Mouse (Mus musculus): ENCODE results near the gene Dynlrb1.

The Dynlrb1 gene

GRCm38 (mm10) chr2:155236362-155236992 is at the start of gene Dynlrb1:
TSS of gene Dynlrb1 (plus strand) at chr2:155236533.
- DNase-seq (ENCODE audit: low spot score): peak; percentile 97

- DNase-seq (ENCODE audit: low spot score): no peak
These were observed 28.9 kb upstream of the Dynlrb1 start for GRCm38 (mm10) chr2:155207419-155207818.

- no peak for DNase-seq (ENCODE audit: low spot score)
These were observed 13.2 kb upstream of the Dynlrb1 start for GRCm38 (mm10) chr2:155223145-155223544.

GRCm38 (mm10) chr2:155224721-155225120 is 11.6 kb upstream of the Dynlrb1 start:
- no peak for DNase-seq (ENCODE audit: low spot score)

GRCm38 (mm10) chr2:155235746-155236361 is 479 bp upstream of the Dynlrb1 start:
- DNase-seq (ENCODE audit: low spot score): no peak

GRCm38 (mm10) chr2:155237276-155237675 is 943 bp downstream of the Dynlrb1 start:
- no peak for DNase-seq (ENCODE audit: low spot score)

- no peak for DNase-seq (ENCODE audit: low spot score)
These were observed 4.6 kb downstream of the Dynlrb1 start for GRCm38 (mm10) chr2:155240915-155241314.

- DNase-seq (ENCODE audit: low spot score): no peak
These were observed 6.0 kb downstream of the Dynlrb1 start for GRCm38 (mm10) chr2:155242296-155242855.

GRCm38 (mm10) chr2:155246231-155246630 is 9.9 kb downstream of the Dynlrb1 start:
- DNase-seq (ENCODE audit: low spot score): no peak

- DNase-seq (ENCODE audit: low spot score): no peak
These were observed 11.9 kb downstream of the Dynlrb1 start for GRCm38 (mm10) chr2:155248206-155248605.

GRCm38 (mm10) chr2:155248718-155249117 is 12.4 kb downstream of the Dynlrb1 start:
- DNase-seq (ENCODE audit: low spot score): no peak

- DNase-seq (ENCODE audit: low spot score): no peak
These were observed 13.3 kb downstream of the Dynlrb1 start for GRCm38 (mm10) chr2:155249588-155249987.

GRCm38 (mm10) chr2:155265526-155265925 is 29.2 kb downstream of the Dynlrb1 start:
- DNase-seq (ENCODE audit: low spot score): no peak

- DNase-seq (ENCODE audit: low spot score): no peak
These were observed 30.6 kb downstream of the Dynlrb1 start for GRCm38 (mm10) chr2:155266896-155267295.

GRCm38 (mm10) chr2:155271957-155272356 is 35.6 kb downstream of the Dynlrb1 start:
- peak; percentile 21 for DNase-seq (ENCODE audit: low spot score)

- DNase-seq (ENCODE audit: low spot score): no peak
These were observed 36.2 kb downstream of the Dynlrb1 start for GRCm38 (mm10) chr2:155272396-155273170.

- no peak for DNase-seq (ENCODE audit: low spot score)
These were observed 37.3 kb downstream of the Dynlrb1 start for GRCm38 (mm10) chr2:155273603-155274002.

- DNase-seq (ENCODE audit: low spot score): peak; percentile 96
These were observed 39.9 kb downstream of the Dynlrb1 start, which contains the start of gene Map1lc3a for GRCm38 (mm10) chr2:155276195-155276594. TSS of gene Map1lc3a (plus strand) at chr2:155276297.

GRCm38 (mm10) chr2:155276621-155277175 is 40.4 kb downstream of the Dynlrb1 start:
- peak; percentile 65 for DNase-seq (ENCODE audit: low spot score)

- no peak for DNase-seq (ENCODE audit: low spot score)
These were observed 41.4 kb downstream of the Dynlrb1 start for GRCm38 (mm10) chr2:155277721-155278120.

GRCm38 (mm10) chr2:155278361-155278760 is 42.0 kb downstream of the Dynlrb1 start:
- DNase-seq (ENCODE audit: low spot score): no peak

GRCm38 (mm10) chr2:155279163-155279562 is 42.8 kb downstream of the Dynlrb1 start:
- no peak for DNase-seq (ENCODE audit: low spot score)

All from retina, embryonic 14.5 days (tissue).